Mouse (Mus musculus): ENCODE data around the gene Ube2e2. TPM values are rescaled to one million over a fixed set of nuclear protein-coding genes. Genes with fewer than 3 reads are reported as not detected.
"Not testable (repeated sequence)": the region's sequence is repeated elsewhere in the genome, so short reads cannot be mapped to it uniquely, and the experiment has no call there.

Ube2e2 gene
- polyA plus RNA-seq, 1 experiment from 2014 or later: 50.2 TPM

DNA sequence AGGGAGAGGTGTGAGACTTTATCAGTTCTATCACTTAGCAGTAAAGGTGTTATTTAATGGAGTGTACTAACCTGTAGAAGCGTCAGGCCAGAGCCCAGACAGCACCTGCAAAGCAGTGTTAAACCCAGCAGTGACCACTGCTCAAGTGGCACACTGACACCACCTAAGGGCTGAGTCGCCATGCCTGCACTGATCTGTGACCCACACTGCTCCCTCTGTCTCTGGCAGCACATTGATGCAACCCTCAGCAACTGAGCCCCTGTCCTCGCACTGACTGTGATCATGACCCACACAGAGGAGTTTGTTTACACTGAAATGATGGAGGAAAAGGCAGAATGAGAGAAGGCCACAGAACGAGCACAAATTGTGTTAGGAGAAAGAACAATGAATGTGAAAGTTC lies 321.2 kb downstream of the Ube2e2 start:
- Histone ChIP-seq H3K36me3 (ENCODE audit: control insufficient read depth, insufficient read depth, low read length) (no peaks in the 10 kb centered on the region), H3K27me3 (replicated peaks; ENCODE audit: control insufficient read depth, insufficient read depth, low read length) (no peaks in the 10 kb centered on the region), H3K4me3 (ENCODE audit: low read depth, low read length) (no peak overlapping the region), H3K4me1 (replicated peaks; ENCODE audit: control insufficient read depth, insufficient read depth, low read length) (no peaks in the 10 kb centered on the region), H3K9ac (ENCODE audit: low read length) (no peak overlapping the region), H3K9me3 (ENCODE audit: control insufficient read depth, low read length) (no peaks in the 10 kb centered on the region), H3K27ac (ENCODE audit: low read depth) (no peak overlapping the region), H3K4me2 (ENCODE audit: low read length) (no peak overlapping the region)
- DNase-seq (ENCODE audit: low spot score) (no peak), ATAC-seq (replicated peaks; ENCODE audit: low FRiP score, low TSS enrichment, low read depth) (no peak)
- 61% methylated on average over 4 of the region's 4 CpGs for WGBS

DNA sequence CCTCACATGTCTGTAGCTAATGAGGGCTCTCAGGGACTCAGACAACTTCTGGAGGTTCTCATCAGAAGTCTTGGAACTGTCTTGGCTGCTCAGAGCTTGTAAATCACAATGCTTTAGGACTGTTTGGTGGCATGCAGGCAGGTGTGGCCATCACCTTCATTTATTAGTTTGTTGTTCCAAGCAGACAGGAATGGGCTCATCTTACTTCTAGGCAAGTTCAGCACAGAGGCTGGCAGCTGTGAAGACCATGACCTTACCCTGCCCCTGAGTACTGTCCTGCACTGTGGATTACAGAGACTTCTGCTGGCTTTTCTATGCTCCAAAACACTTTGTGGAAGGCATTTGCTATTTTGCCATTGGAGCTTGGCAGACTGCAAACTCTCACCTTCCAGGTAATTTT lies 324.5 kb downstream of the Ube2e2 start:
- H3K4me1 ChIP-seq (replicated peaks; ENCODE audit: control insufficient read depth, insufficient read depth, low read length): no peaks in the 10 kb centered on the region
- H3K4me3 ChIP-seq (ENCODE audit: low read depth, low read length): no peak overlapping the region
- no peaks in the 10 kb centered on the region for H3K27me3 ChIP-seq (replicated peaks; ENCODE audit: control insufficient read depth, insufficient read depth, low read length)
- H3K9ac ChIP-seq (ENCODE audit: low read length): no peak overlapping the region
- H3K4me2 ChIP-seq (ENCODE audit: low read length): no peak overlapping the region
- no peaks in the 10 kb centered on the region for H3K9me3 ChIP-seq (ENCODE audit: control insufficient read depth, low read length)
- no peaks in the 10 kb centered on the region for H3K36me3 ChIP-seq (ENCODE audit: control insufficient read depth, insufficient read depth, low read length)
- no peak for ATAC-seq (replicated peaks; ENCODE audit: low FRiP score, low TSS enrichment, low read depth)
- DNase-seq (ENCODE audit: low spot score): no peak
- H3K27ac ChIP-seq (ENCODE audit: low read depth): no peak overlapping the region

DNA sequence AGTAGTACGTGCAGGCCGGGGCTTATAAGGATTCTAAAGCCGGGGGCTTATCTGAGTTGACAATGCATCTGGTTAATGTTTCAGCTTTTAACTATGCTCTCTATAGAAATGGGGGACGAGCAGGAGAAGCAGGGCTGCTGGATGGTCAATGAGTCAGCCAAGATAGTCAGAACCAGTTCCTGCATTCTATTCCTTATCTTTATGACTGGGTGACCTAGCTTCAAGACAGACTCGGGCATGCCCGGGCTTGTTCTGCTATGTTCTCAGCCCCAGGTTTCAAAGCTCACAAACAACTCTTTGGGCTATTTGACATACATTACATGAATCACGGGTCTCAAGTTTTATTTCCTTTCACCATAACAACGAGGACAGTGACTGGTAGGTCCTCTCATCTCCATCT lies 329.1 kb downstream of the Ube2e2 start:
- 48% methylated on average over 8 of the region's 8 CpGs for WGBS
- H3K27ac ChIP-seq (ENCODE audit: low read depth); H3K4me1 ChIP-seq (replicated peaks; ENCODE audit: control insufficient read depth, insufficient read depth, low read length); H3K36me3 ChIP-seq (ENCODE audit: control insufficient read depth, insufficient read depth, low read length); H3K27me3 ChIP-seq (replicated peaks; ENCODE audit: control insufficient read depth, insufficient read depth, low read length); DNase-seq (ENCODE audit: low spot score); H3K4me2 ChIP-seq (ENCODE audit: low read length); H3K9me3 ChIP-seq (ENCODE audit: control insufficient read depth, low read length); H3K4me3 ChIP-seq (ENCODE audit: low read depth, low read length); H3K9ac ChIP-seq (ENCODE audit: low read length): not testable (repeated sequence)
- peak; percentile 71; the same call in 1 of the 2 replicates for ATAC-seq (replicated peaks; ENCODE audit: low FRiP score, low TSS enrichment, low read depth)

- no peak for ATAC-seq (replicated peaks; ENCODE audit: low FRiP score, low TSS enrichment, low read depth)
- Histone ChIP-seq H3K27ac (ENCODE audit: low read depth) (no peak overlapping the region), H3K9ac (ENCODE audit: low read length) (no peak overlapping the region), H3K27me3 (replicated peaks; ENCODE audit: control insufficient read depth, insufficient read depth, low read length) (no peaks in the 10 kb centered on the region), H3K36me3 (ENCODE audit: control insufficient read depth, insufficient read depth, low read length) (no peaks in the 10 kb centered on the region), H3K4me3 (ENCODE audit: low read depth, low read length) (no peak overlapping the region), H3K4me2 (ENCODE audit: low read length) (no peak overlapping the region), H3K9me3 (ENCODE audit: control insufficient read depth, low read length) (no peaks in the 10 kb centered on the region), H3K4me1 (replicated peaks; ENCODE audit: control insufficient read depth, insufficient read depth, low read length) (no peaks in the 10 kb centered on the region)
- 51% methylated on average over 1 of the region's 1 CpGs for WGBS
- DNase-seq (ENCODE audit: low spot score): no peak
These were observed 338.8 kb downstream of the Ube2e2 start for GRCm38 (mm10) chr14:18555287-18555686.

- WGBS: 69% methylated on average over 2 of the region's 2 CpGs
- H3K4me1 ChIP-seq (replicated peaks; ENCODE audit: control insufficient read depth, insufficient read depth, low read length): no peaks in the 10 kb centered on the region
- DNase-seq (ENCODE audit: low spot score) (no peak), ATAC-seq (replicated peaks; ENCODE audit: low FRiP score, low TSS enrichment, low read depth) (no peak)
- no peaks in the 10 kb centered on the region for H3K27me3 ChIP-seq (replicated peaks; ENCODE audit: control insufficient read depth, insufficient read depth, low read length)
- no peak overlapping the region for H3K4me3 ChIP-seq (ENCODE audit: low read depth, low read length)
- H3K9me3 ChIP-seq (ENCODE audit: control insufficient read depth, low read length): no peaks in the 10 kb centered on the region
- no peak overlapping the region for H3K9ac ChIP-seq (ENCODE audit: low read length)
- no peaks in the 10 kb centered on the region for H3K36me3 ChIP-seq (ENCODE audit: control insufficient read depth, insufficient read depth, low read length)
- no peak overlapping the region for H3K4me2 ChIP-seq (ENCODE audit: low read length)
- no peak overlapping the region for H3K27ac ChIP-seq (ENCODE audit: low read depth)
These were observed 339.5 kb downstream of the Ube2e2 start for GRCm38 (mm10) chr14:18554627-18554988.

DNA sequence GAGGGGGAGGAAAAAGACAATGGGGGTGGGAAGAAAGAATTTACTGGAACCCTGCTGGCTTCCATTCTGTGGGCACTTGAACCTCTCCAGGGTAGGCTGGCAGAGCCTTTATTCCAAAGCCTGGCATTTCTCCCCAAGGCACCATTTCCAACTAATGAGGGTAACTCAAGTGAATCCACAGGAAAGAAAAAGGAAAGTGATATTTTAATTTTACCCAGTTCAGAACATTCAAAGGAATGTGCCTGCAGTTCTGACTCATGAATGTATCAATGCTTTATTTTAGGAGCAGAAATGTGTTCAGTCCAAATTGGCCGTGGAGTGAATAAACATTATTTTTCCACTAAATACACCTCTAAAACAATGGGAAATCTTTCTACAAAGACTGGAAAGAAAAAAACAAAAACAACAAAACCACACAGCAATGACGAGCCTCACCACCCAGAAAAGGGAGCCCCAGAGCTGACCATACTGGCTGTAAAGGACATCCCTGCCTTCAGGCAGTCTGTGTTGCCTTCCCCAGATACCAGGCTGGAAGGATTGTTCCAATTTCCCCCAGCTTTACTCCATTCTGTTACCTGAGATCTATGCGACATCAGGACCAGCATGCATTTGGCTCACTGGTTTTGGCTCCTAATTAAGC lies 340.0 kb downstream of the Ube2e2 start:
- H3K9ac ChIP-seq (ENCODE audit: low read length): no peak overlapping the region
- no peaks in the 10 kb centered on the region for H3K4me1 ChIP-seq (replicated peaks; ENCODE audit: control insufficient read depth, insufficient read depth, low read length)
- ATAC-seq (replicated peaks; ENCODE audit: low FRiP score, low TSS enrichment, low read depth) (no peak), DNase-seq (ENCODE audit: low spot score) (no peak)
- H3K27me3 ChIP-seq (replicated peaks; ENCODE audit: control insufficient read depth, insufficient read depth, low read length): no peaks in the 10 kb centered on the region
- no peak overlapping the region for H3K27ac ChIP-seq (ENCODE audit: low read depth)
- no peak overlapping the region for H3K4me2 ChIP-seq (ENCODE audit: low read length)
- no peaks in the 10 kb centered on the region for H3K9me3 ChIP-seq (ENCODE audit: control insufficient read depth, low read length)
- 78% methylated on average over 3 of the region's 3 CpGs for WGBS
- H3K4me3 ChIP-seq (ENCODE audit: low read depth, low read length): no peak overlapping the region
- no peaks in the 10 kb centered on the region for H3K36me3 ChIP-seq (ENCODE audit: control insufficient read depth, insufficient read depth, low read length)

- Histone ChIP-seq H3K4me3 (ENCODE audit: low read depth, low read length) (no peak overlapping the region), H3K9ac (ENCODE audit: low read length) (no peak overlapping the region), H3K4me1 (replicated peaks; ENCODE audit: control insufficient read depth, insufficient read depth, low read length) (no peaks in the 10 kb centered on the region), H3K36me3 (ENCODE audit: control insufficient read depth, insufficient read depth, low read length) (no peaks in the 10 kb centered on the region), H3K27ac (ENCODE audit: low read depth) (no peak overlapping the region), H3K27me3 (replicated peaks; ENCODE audit: control insufficient read depth, insufficient read depth, low read length) (no peaks in the 10 kb centered on the region), H3K9me3 (ENCODE audit: control insufficient read depth, low read length) (no peaks in the 10 kb centered on the region), H3K4me2 (ENCODE audit: low read length) (no peak overlapping the region)
- DNase-seq (ENCODE audit: low spot score): no peak
- ATAC-seq (replicated peaks; ENCODE audit: low FRiP score, low TSS enrichment, low read depth): no peak
- WGBS: 51% methylated on average over 5 of the region's 5 CpGs
These were observed 346.5 kb downstream of the Ube2e2 start for GRCm38 (mm10) chr14:18547541-18547940.

DNA sequence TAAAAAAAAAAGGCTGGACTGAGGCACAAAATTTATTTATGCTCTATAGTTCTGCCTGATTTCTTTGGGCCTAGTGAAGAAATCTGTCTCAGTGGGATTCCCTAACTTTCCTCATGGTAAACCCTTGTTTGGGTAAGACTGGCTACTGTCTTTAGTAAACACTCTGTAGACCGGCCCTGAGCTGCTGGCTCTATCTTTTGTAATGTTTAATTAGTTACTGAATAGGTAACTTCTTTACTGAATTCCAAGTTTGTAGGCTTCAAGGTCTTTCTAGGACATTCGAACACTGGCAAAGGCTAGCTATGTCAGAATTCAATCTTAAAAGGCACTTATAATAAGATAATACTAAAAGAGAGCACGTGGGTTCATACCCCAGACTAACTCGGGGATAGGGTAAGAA lies 355.0 kb downstream of the Ube2e2 start:
- not testable (repeated sequence) for H3K4me1 ChIP-seq (replicated peaks; ENCODE audit: control insufficient read depth, insufficient read depth, low read length); H3K9ac ChIP-seq (ENCODE audit: low read length); H3K9me3 ChIP-seq (ENCODE audit: control insufficient read depth, low read length); H3K4me2 ChIP-seq (ENCODE audit: low read length); ATAC-seq (replicated peaks; ENCODE audit: low FRiP score, low TSS enrichment, low read depth); H3K4me3 ChIP-seq (ENCODE audit: low read depth, low read length); H3K27ac ChIP-seq (ENCODE audit: low read depth); H3K36me3 ChIP-seq (ENCODE audit: control insufficient read depth, insufficient read depth, low read length); DNase-seq (ENCODE audit: low spot score); H3K27me3 ChIP-seq (replicated peaks; ENCODE audit: control insufficient read depth, insufficient read depth, low read length)
- 78% methylated on average over 4 of the region's 4 CpGs for WGBS

- Histone ChIP-seq H3K9ac (ENCODE audit: low read length) (no peak overlapping the region), H3K4me1 (replicated peaks; ENCODE audit: control insufficient read depth, insufficient read depth, low read length) (no peaks in the 10 kb centered on the region), H3K27ac (ENCODE audit: low read depth) (no peak overlapping the region), H3K9me3 (ENCODE audit: control insufficient read depth, low read length) (no peaks in the 10 kb centered on the region), H3K27me3 (replicated peaks; ENCODE audit: control insufficient read depth, insufficient read depth, low read length) (no peaks in the 10 kb centered on the region), H3K36me3 (ENCODE audit: control insufficient read depth, insufficient read depth, low read length) (no peaks in the 10 kb centered on the region), H3K4me2 (ENCODE audit: low read length) (no peak overlapping the region), H3K4me3 (ENCODE audit: low read depth, low read length) (no peak overlapping the region)
- ATAC-seq (replicated peaks; ENCODE audit: low FRiP score, low TSS enrichment, low read depth): no peak
- 61% methylated on average over 2 of the region's 2 CpGs for WGBS
- DNase-seq (ENCODE audit: low spot score): no peak
These were observed 363.2 kb downstream of the Ube2e2 start for GRCm38 (mm10) chr14:18530899-18531298.

Measured in intestine, embryonic 14.5 days (tissue).